ENCODE assay signal across 25 mouse cellular contexts in the genomic region with DNA sequence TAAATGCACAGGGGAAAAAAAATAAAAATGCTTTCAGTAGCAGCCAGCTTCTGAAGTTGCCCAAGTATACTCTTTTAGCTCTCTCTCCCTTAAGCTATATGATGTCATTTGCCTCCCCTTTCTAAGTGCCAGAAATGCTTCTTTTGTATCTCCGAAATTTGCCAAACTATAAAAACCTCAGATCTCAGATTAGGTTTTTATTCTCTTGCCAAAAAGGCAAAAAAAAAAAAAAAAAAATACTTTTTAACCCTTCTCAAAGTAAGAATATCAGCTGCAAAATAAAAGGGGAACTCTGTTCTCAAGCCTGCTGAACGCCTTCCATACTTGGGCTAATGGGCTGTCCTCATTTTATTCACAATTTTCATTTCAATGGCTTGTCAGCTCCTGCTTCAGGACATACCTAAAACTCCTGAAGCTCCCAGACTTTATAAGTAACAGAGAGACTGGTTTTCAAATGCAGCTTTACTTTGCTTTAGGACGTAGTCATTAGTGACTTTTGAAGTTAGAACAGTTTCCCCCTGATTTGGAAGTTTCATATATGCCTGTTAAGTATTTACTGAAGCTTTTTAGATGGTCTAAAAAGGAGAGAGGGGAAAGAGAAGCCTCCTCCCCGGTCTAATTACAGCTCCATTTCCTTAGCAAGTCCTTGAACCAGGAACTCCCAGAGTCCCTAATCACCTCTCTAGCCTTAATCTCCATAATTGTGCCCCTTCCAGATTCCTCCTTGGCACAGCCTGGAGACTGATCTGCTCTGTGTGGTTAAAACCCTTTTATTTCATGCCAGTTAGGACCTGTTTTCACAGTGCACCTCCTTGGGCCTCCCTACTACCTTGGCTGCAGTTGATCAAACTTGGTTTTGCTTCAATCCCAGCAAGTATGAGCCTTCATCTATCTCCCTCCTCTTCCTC.
DNase-seq lines count a peak whose midpoint lies in the region; ATAC-seq and TF ChIP-seq lines count a peak whose summit lies in the region.
"Had no signal": no experiment of that assay in that cellular context is flagged by ENCODE, and none has a peak within 500 bp of the region (broad histone marks: within the 10 kb centered on the region; RNA-seq: fewer than 3 reads in every experiment).

No protein-coding gene starts in this region.

- no peak overlapping the region for H3K9ac ChIP-seq in forebrain, embryonic 16.5 days (replicated peaks; ENCODE audit: low read depth, low read length)
- no peak overlapping the region for H3K9ac ChIP-seq in forebrain, embryonic 11.5 days (ENCODE audit: low read length)
- no peak overlapping the region for H3K9ac ChIP-seq in embryonic facial prominence, embryonic 14.5 days (ENCODE audit: low read depth, low read length)
- H3K9ac ChIP-seq: heart, embryonic 13.5 days; hindbrain, embryonic 14.5 days; liver, embryonic 14.5 days; midbrain, embryonic 12.5 days; neural tube, embryonic 13.5 days had no signal

- TF ChIP-seq CTCF in brain, embryonic 14.5 days (IDR thresholded peaks at IDR 0.05; ENCODE audit: borderline replicate concordance, extremely low read depth, insufficient read depth, insufficient read length), result no peak

- no peak overlapping the region for H3K4me3 ChIP-seq in forebrain, embryonic 16.5 days (replicated peaks; ENCODE audit: low read length)
- no peak overlapping the region for H3K4me3 ChIP-seq in forebrain, embryonic 11.5 days (ENCODE audit: low read depth, low read length)
- no peak overlapping the region for H3K4me3 ChIP-seq in embryonic facial prominence, embryonic 14.5 days (ENCODE audit: low read depth, low read length)
- H3K4me3 ChIP-seq: heart, embryonic 13.5 days; layer of hippocampus, adult 2 months; midbrain, embryonic 12.5 days; neural tube, embryonic 13.5 days had no signal

- no peak for TF ChIP-seq POLR2A in brain, embryonic 14.5 days (IDR thresholded peaks at IDR 0.05; ENCODE audit: borderline replicate concordance, extremely low read depth, insufficient read depth, insufficient read length, poor library complexity, severe bottlenecking)

- no peaks in the 10 kb centered on the region for H3K27me3 ChIP-seq in forebrain, embryonic 16.5 days (replicated peaks; ENCODE audit: control insufficient read depth, insufficient read depth, low read length)
- H3K27me3 ChIP-seq in forebrain, embryonic 11.5 days (ENCODE audit: control insufficient read depth, insufficient read depth, low read length), result no peaks in the 10 kb centered on the region
- H3K27me3 ChIP-seq in embryonic facial prominence, embryonic 14.5 days (replicated peaks; ENCODE audit: control insufficient read depth, insufficient read depth, low read length), result no peaks in the 10 kb centered on the region
- H3K27me3 ChIP-seq: heart, embryonic 13.5 days; midbrain, embryonic 12.5 days; neural tube, embryonic 13.5 days had no signal

- WGBS in forebrain, embryonic 16.5 days, result 22% methylated on average over 4 of the region's 4 CpGs
- 56% methylated on average over 4 of the region's 4 CpGs for WGBS in forebrain, embryonic 11.5 days
- WGBS in embryonic facial prominence, embryonic 14.5 days, result 33% methylated on average over 4 of the region's 4 CpGs

- H3K36me3 ChIP-seq in forebrain, embryonic 16.5 days (ENCODE audit: control insufficient read depth, insufficient read depth), result no peaks in the 10 kb centered on the region
- H3K36me3 ChIP-seq in forebrain, embryonic 11.5 days (ENCODE audit: control insufficient read depth, insufficient read depth, low read length), result no peaks in the 10 kb centered on the region
- H3K36me3 ChIP-seq in embryonic facial prominence, embryonic 14.5 days (ENCODE audit: control insufficient read depth, insufficient read depth, low read length), result no peaks in the 10 kb centered on the region
- H3K36me3 ChIP-seq: heart, embryonic 13.5 days; midbrain, embryonic 12.5 days; neural tube, embryonic 13.5 days had no signal

- no peak overlapping the region for H3K27ac ChIP-seq in forebrain, embryonic 16.5 days (ENCODE audit: low read length)
- H3K27ac ChIP-seq in forebrain, embryonic 11.5 days (ENCODE audit: low read depth, low read length), result no peak overlapping the region
- H3K27ac ChIP-seq in embryonic facial prominence, embryonic 14.5 days (replicated peaks; ENCODE audit: low read depth, low read length), result no peak overlapping the region
- H3K27ac ChIP-seq: heart, embryonic 13.5 days; hindbrain, embryonic 14.5 days; layer of hippocampus, adult 2 months; liver, embryonic 14.5 days; midbrain, embryonic 12.5 days; neural tube, embryonic 13.5 days had no signal

- no peaks in the 10 kb centered on the region for H3K4me1 ChIP-seq in forebrain, embryonic 16.5 days (replicated peaks; ENCODE audit: control insufficient read depth, insufficient read depth, low read length)
- no peaks in the 10 kb centered on the region for H3K4me1 ChIP-seq in forebrain, embryonic 11.5 days (replicated peaks; ENCODE audit: control insufficient read depth, insufficient read depth, low read length)
- no peaks in the 10 kb centered on the region for H3K4me1 ChIP-seq in embryonic facial prominence, embryonic 14.5 days (ENCODE audit: control insufficient read depth, insufficient read depth, low read length)
- H3K4me1 ChIP-seq: heart, embryonic 13.5 days; midbrain, embryonic 12.5 days; neural tube, embryonic 13.5 days had no signal

- H3K9me3 ChIP-seq in forebrain, embryonic 16.5 days (ENCODE audit: control insufficient read depth, low read length), result no peaks in the 10 kb centered on the region
- no peaks in the 10 kb centered on the region for H3K9me3 ChIP-seq in forebrain, embryonic 11.5 days (ENCODE audit: control insufficient read depth, low read length)
- H3K9me3 ChIP-seq in embryonic facial prominence, embryonic 14.5 days (ENCODE audit: control insufficient read depth, low read length), result no peaks in the 10 kb centered on the region
- H3K9me3 ChIP-seq: heart, embryonic 13.5 days; midbrain, embryonic 12.5 days; neural tube, embryonic 13.5 days had no signal

- no peak for DNase-seq in forebrain, embryonic 11.5 days (ENCODE audit: low spot score)
- DNase-seq in brain, embryonic 14.5 days (ENCODE audit: low read depth), result peak; percentile 89
- DNase-seq in embryonic facial prominence, embryonic 14.5 days (ENCODE audit: low spot score), result peak; percentile 49
- DNase-seq in spleen, postnatal 36 days (ENCODE audit: low spot score in 2 of 2), result no peak
- DNase-seq in testis, postnatal 14 days (ENCODE audit: low spot score), result no peak
- DNase-seq in liver, result no peak
- DNase-seq: adrenal gland, postnatal 25 days; cerebellum, adult 8-10 months; cerebellum, postnatal 36 days; embryo, embryonic 11 days; heart, postnatal 10 days; kidney, postnatal 14 days; lung, adult 2 months; lung, postnatal 14 days; right cerebral cortex, postnatal 4 days; thymus, postnatal 4 days had no signal

- peak; percentile 61 for ATAC-seq in forebrain, embryonic 16.5 days
- ATAC-seq in forebrain, embryonic 11.5 days (replicated peaks; ENCODE audit: low FRiP score), result no peak; the same call in 1 of the 2 replicates
- ATAC-seq in embryonic facial prominence, embryonic 14.5 days (ENCODE audit: low read depth), result peak; percentile 60; the same call in 1 of the 2 replicates
- ATAC-seq: CD4-positive, CD25-positive, alpha-beta regulatory T cell, adult 4 months; intestine, postnatal 0 days had no signal

- H3K4me2 ChIP-seq in forebrain, embryonic 16.5 days (ENCODE audit: low read length), result no peak overlapping the region
- no peak overlapping the region for H3K4me2 ChIP-seq in forebrain, embryonic 11.5 days (ENCODE audit: low read depth, low read length, severe bottlenecking)
- no peak overlapping the region for H3K4me2 ChIP-seq in embryonic facial prominence, embryonic 14.5 days (ENCODE audit: low read depth, low read length)
- H3K4me2 ChIP-seq: heart, embryonic 13.5 days; hindbrain, embryonic 14.5 days; midbrain, embryonic 12.5 days; neural tube, embryonic 13.5 days had no signal

Comparison
In these comparisons a context has a peak if more than half of its experiments do, and no peak if none do; other contexts are left out.
1. DNase-seq: peak in brain, embryonic 14.5 days (single experiment) and embryonic facial prominence, embryonic 14.5 days (single experiment); none in forebrain, embryonic 11.5 days (single experiment), spleen, postnatal 36 days (0 of 2), testis, postnatal 14 days (single experiment) and liver (single experiment).